Mouse (Mus musculus): Measurements from ENCODE around the gene Slc4a1.

Gene Slc4a1

DNA sequence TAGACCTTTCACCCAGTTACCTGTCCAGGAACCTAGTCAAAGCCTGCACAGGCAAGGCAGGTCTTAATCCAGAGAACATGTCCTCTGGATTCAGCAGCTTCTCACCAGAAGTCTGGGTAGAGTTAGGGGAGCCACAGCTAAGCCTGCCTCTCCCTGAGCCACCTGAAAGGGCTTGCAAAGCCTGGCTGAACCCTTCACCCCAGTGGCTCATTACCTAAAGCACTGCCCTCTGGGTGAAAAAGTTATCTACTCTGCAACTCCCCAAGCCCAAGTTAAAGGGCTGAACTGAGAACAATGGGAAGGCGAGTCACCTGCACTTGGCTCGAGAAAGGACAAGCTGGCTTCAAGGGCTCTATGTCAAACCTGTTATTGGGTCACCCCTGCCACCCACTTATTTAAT is 61.9 kb downstream of the Slc4a1 start:
- in situ Hi-C loops (cut with MboI): loop anchor here (5.0 kb wide), 1 partner anchor 128 kb away; the partner anchor contains the start of gene Grn

DNA sequence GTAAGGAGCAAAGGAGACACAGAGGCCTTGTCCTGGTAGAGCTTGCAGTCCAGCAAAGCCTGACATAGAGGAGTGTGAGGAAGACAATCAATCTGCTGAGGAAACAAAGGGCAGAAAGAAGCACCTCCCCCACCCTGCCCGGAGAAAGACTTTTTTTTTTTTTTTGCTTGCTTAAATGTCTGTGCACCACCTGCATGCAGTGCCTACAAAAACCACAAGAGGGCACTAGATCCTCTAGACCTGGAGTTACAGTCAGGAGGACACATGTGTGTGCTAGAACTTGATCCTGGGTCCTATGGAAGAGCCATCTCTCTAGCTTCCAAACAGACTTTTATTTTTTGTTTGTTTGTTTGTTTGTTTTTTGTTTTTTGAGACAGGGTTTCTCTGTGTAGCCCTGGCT is 66.2 kb downstream of the Slc4a1 start:
- in situ Hi-C loops (cut with MboI): loop anchor here (5.0 to 25.0 kb wide), 2 partner anchors 132 to 863 kb away; partner anchors contain the start of genes Grn, Ifi35, Ptges3l and Rpl27

Data from mature B cell (primary cell).